Mouse (Mus musculus): Measurements from ENCODE around the gene Pip4k2a.

- TF ChIP-seq CTCF (IDR thresholded peaks at IDR 0.05; ENCODE audit: extremely low read depth, insufficient read depth, insufficient read length, insufficient replicate concordance) (no peak), POLR2A (IDR thresholded peaks at IDR 0.05; ENCODE audit: low read depth, low read length) (no peak)
Measured at GRCm38 (mm10) chr2:18906421-18907084, 91.4 kb downstream of the Pip4k2a start.
